Mouse (Mus musculus): ENCODE results near the gene Spg20. TPM values are rescaled to one million over a fixed set of nuclear protein-coding genes. Genes with fewer than 3 reads are reported as not detected.

The Spg20 gene
- total and polyA plus RNA-seq, 3 experiments = 18.5 to 23.3 TPM; not detected in 1

- Histone ChIP-seq H3K4me3 (ENCODE audit: control insufficient read depth in 1 of 2, insufficient read depth in 1 of 2, low read depth in 2 of 2, low read length in 2 of 2) (no peak overlapping the region), H3K9me3 (replicated peaks; ENCODE audit: insufficient read depth, low read length) (no peaks in the 10 kb centered on the region), H3K4me1 (ENCODE audit: control insufficient read depth in 1 of 2, insufficient read depth in 2 of 2, low read length in 2 of 2) (no peaks in the 10 kb centered on the region), H3K79me2 (ENCODE audit: control insufficient read depth, insufficient read depth, low read length, poor library complexity) (no peaks in the 10 kb centered on the region), H3K9ac (ENCODE audit: control insufficient read depth, low read depth, low read length, poor library complexity, severe bottlenecking) (no peak overlapping the region), H3K27me3 (ENCODE audit: control insufficient read depth in 1 of 2, insufficient read depth in 2 of 2, low read length in 2 of 2) (peaks cover 0 to 2% of the 10 kb centered on the region in 2 experiments; a peak in 3 of 4 replicates), H3K36me3 (ENCODE audit: control insufficient read depth in 1 of 2, insufficient read depth in 2 of 2, low read length in 2 of 2) (no peaks in the 10 kb centered on the region), H3K27ac (ENCODE audit: control insufficient read depth, low read depth, low read length) (no peak overlapping the region)
- peak; percentile 62; the same call in 1 of the 2 replicates for TF ChIP-seq HCFC1 (IDR thresholded peaks at IDR 0.05; ENCODE audit: low read depth, low read length)
- TF ChIP-seq SIN3A (IDR thresholded peaks at IDR 0.05; ENCODE audit: low read length) = no peak
- no peak for DNase-seq (ENCODE audit: low read depth, low spot score)
Measured at GRCm38 (mm10) chr3:55095968-55096654, 15.8 kb upstream of the Spg20 start.

GRCm38 (mm10) chr3:55096655-55097005 is 15.3 kb upstream of the Spg20 start:
- H3K9me3 ChIP-seq (replicated peaks; ENCODE audit: insufficient read depth, low read length) = no peaks in the 10 kb centered on the region
- peaks cover 0 to 2% of the 10 kb centered on the region in 2 experiments; a peak in 3 of 4 replicates for H3K27me3 ChIP-seq (ENCODE audit: control insufficient read depth in 1 of 2, insufficient read depth in 2 of 2, low read length in 2 of 2)
- no peak for DNase-seq (ENCODE audit: low read depth, low spot score)
- H3K4me1 ChIP-seq (ENCODE audit: control insufficient read depth in 1 of 2, insufficient read depth in 2 of 2, low read length in 2 of 2) = no peaks in the 10 kb centered on the region
- H3K4me3 ChIP-seq (ENCODE audit: control insufficient read depth in 1 of 2, insufficient read depth in 1 of 2, low read depth in 2 of 2, low read length in 2 of 2) = no peak overlapping the region
- no peaks in the 10 kb centered on the region for H3K36me3 ChIP-seq (ENCODE audit: control insufficient read depth in 1 of 2, insufficient read depth in 2 of 2, low read length in 2 of 2)
- no peak for TF ChIP-seq ZKSCAN1 (IDR thresholded peaks at IDR 0.05; ENCODE audit: low read depth, low read length)
- no peak for TF ChIP-seq RCOR1 (IDR thresholded peaks at IDR 0.05; ENCODE audit: low read depth, low read length)
- no peaks in the 10 kb centered on the region for H3K79me2 ChIP-seq (ENCODE audit: control insufficient read depth, insufficient read depth, low read length, poor library complexity)
- H3K9ac ChIP-seq (ENCODE audit: control insufficient read depth, low read depth, low read length, poor library complexity, severe bottlenecking) = no peak overlapping the region
- H3K27ac ChIP-seq (ENCODE audit: control insufficient read depth, low read depth, low read length) = no peak overlapping the region

- no peak for DNase-seq (ENCODE audit: low read depth, low spot score)
- Histone ChIP-seq H3K4me1 (ENCODE audit: control insufficient read depth in 1 of 2, insufficient read depth in 2 of 2, low read length in 2 of 2) (no peaks in the 10 kb centered on the region), H3K27me3 (ENCODE audit: control insufficient read depth in 1 of 2, insufficient read depth in 2 of 2, low read length in 2 of 2) (peaks cover 0 to 2% of the 10 kb centered on the region in 2 experiments; a peak in 3 of 4 replicates), H3K79me2 (ENCODE audit: control insufficient read depth, insufficient read depth, low read length, poor library complexity) (no peaks in the 10 kb centered on the region), H3K9me3 (replicated peaks; ENCODE audit: insufficient read depth, low read length) (no peaks in the 10 kb centered on the region), H3K27ac (ENCODE audit: control insufficient read depth, low read depth, low read length) (no peak overlapping the region), H3K4me3 (ENCODE audit: control insufficient read depth in 1 of 2, insufficient read depth in 1 of 2, low read depth in 2 of 2, low read length in 2 of 2) (no peak overlapping the region), H3K36me3 (ENCODE audit: control insufficient read depth in 1 of 2, insufficient read depth in 2 of 2, low read length in 2 of 2) (no peaks in the 10 kb centered on the region), H3K9ac (ENCODE audit: control insufficient read depth, low read depth, low read length, poor library complexity, severe bottlenecking) (no peak overlapping the region)
- TF ChIP-seq CHD2 (IDR thresholded peaks at IDR 0.05; ENCODE audit: low read length) (no peak), ZKSCAN1 (IDR thresholded peaks at IDR 0.05; ENCODE audit: low read depth, low read length) (no peak), RAD21 (IDR thresholded peaks at IDR 0.05; ENCODE audit: low read depth, low read length) (no peak), ELF1 (IDR thresholded peaks at IDR 0.05; ENCODE audit: low read depth, low read length) (no peak), SMC3 (IDR thresholded peaks at IDR 0.05; ENCODE audit: low read depth, low read length) (no peak), MAFK (IDR thresholded peaks at IDR 0.05; ENCODE audit: borderline replicate concordance, low read depth, low read length) (no peak), POLR2A (IDR thresholded peaks at IDR 0.05; ENCODE audit: control insufficient read depth in 1 of 2, insufficient read depth in 1 of 2, low read depth in 1 of 2, low read length in 2 of 2, poor library complexity in 1 of 2) (no peak), HCFC1 (IDR thresholded peaks at IDR 0.05; ENCODE audit: low read depth, low read length) (no peak), USF2 (IDR thresholded peaks at IDR 0.05; ENCODE audit: borderline replicate concordance in 1 of 2, insufficient read depth in 1 of 2, low read depth in 1 of 2, low read length in 2 of 2) (no peak)
Measured at GRCm38 (mm10) chr3:55097186-55097585, 14.7 kb upstream of the Spg20 start.
